Mouse (Mus musculus) limb, embryonic 14.5 days (tissue): ENCODE measurements around the gene Rbfox3. TPM values are rescaled to one million over a fixed set of nuclear protein-coding genes. Genes with fewer than 3 reads are reported as not detected.

ENCODE experiments used
- ATAC-seq: fragments of 200-750 bp; cut with Nextera tagmentation; 2 replicates; pipeline ENCODE4 v1.8.0; 2017; ENCODE audit warnings: low read depth, moderate number of reproducible peaks, moderate TSS enrichment; ENCODE audit not compliant: low FRiP score
- DNase-seq: peaks from one replicate; pipeline ENCODE4 v3.0.0-alpha.2; 2015; ENCODE audit warnings: low spot score
- H3K27ac ChIP-seq: fragments of 300-500 bp; sonication (generic); replicated peaks from 2 replicates; pipeline ENCODE4 v1.5.1; 2014; ENCODE audit warnings: low read depth, mild to moderate bottlenecking, low read length, moderate library complexity, mixed read lengths
- H3K27me3 ChIP-seq: fragments of 300-500 bp; sonication (generic); 2 replicates; pipeline ENCODE4 v1.6.1; 2014; ENCODE audit warnings: low read length, mixed read lengths; ENCODE audit not compliant: control insufficient read depth, insufficient read depth
- H3K36me3 ChIP-seq: fragments of 300-500 bp; sonication (generic); 2 replicates; pipeline ENCODE4 v1.6.1; 2014; ENCODE audit warnings: mild to moderate bottlenecking, low read length, moderate library complexity, mixed read lengths; ENCODE audit not compliant: control insufficient read depth, insufficient read depth
- H3K4me1 ChIP-seq: fragments of 300-500 bp; sonication (generic); 2 replicates; pipeline ENCODE4 v1.6.1; 2014; ENCODE audit warnings: antibody characterized with exemption, low read length, mixed read lengths; ENCODE audit not compliant: control insufficient read depth, insufficient read depth
- H3K4me2 ChIP-seq: fragments of 300-500 bp; sonication (generic); replicated peaks from 2 replicates; pipeline ENCODE4 v1.6.1; 2014; ENCODE audit warnings: low read depth, mild to moderate bottlenecking, low read length, moderate library complexity; ENCODE audit not compliant: severe bottlenecking
- H3K4me3 ChIP-seq: fragments of 300-500 bp; sonication (generic); replicated peaks from 2 replicates; pipeline ENCODE4 v1.5.1; 2014; ENCODE audit warnings: low read length
- H3K9ac ChIP-seq: fragments of 300-500 bp; sonication (generic); 2 replicates; pipeline ENCODE4 v1.6.1; 2014; ENCODE audit warnings: mild to moderate bottlenecking, low read depth, low read length, moderate library complexity; ENCODE audit not compliant: severe bottlenecking
- H3K9me3 ChIP-seq: fragments of 300-500 bp; sonication (generic); 2 replicates; pipeline ENCODE4 v1.6.1; 2016; ENCODE audit warnings: low read length; ENCODE audit not compliant: control insufficient read depth
- POLR2A ChIP-seq: fragments of 200-500 bp; IDR thresholded peaks from 2 replicates; pipeline ENCODE4 v1.8.0; 2012; ENCODE audit warnings: inconsistent platforms, mild to moderate bottlenecking, moderate library complexity, borderline replicate concordance; ENCODE audit not compliant: insufficient read depth, insufficient read length; ENCODE audit errors: extremely low read depth
- whole genome bisulfite sequencing: fragments of 180-500 bp; shearing (Covaris S2); extraction: QIAGEN DNeasy Blood & Tissue Kit; methylation state at CpG from one replicate; pipeline ENCODE4 v1.1.7; 2014; 5-methylcytosine and 5-hydroxymethylcytosine counted together
- polyA plus RNA-seq, 2 experiments: library from polyadenylated mRNA; depleted of rRNA in 1 of 2; stranded (reverse) in 1 of 2; unstranded in 1 of 2; fragments of >200 nt; fragmentation: Nextera tagmentation in 1 of 2; extraction: Ambion mirVana in 1 of 2; gene quantifications; 2 replicates each; pipeline versions ENCODE4 v1.2.1 to v1.2.3; 2012 to 2014

Gene Rbfox3
- polyA plus RNA-seq, 2 experiments: 0.43 to 0.44 TPM

GRCm38 (mm10) chr11:118908981-118909813, 2.2 kb downstream of the Rbfox3 start:
- Histone ChIP-seq H3K9me3 (no peaks in the 10 kb centered on the region), H3K4me2 (peak overlapping the region; percentile 99), H3K9ac (peak overlapping the region; percentile 28), H3K36me3 (no peaks in the 10 kb centered on the region), H3K4me1 (peaks cover 23% of the 10 kb centered on the region), H3K27ac (no peak overlapping the region), H3K27me3 (peaks cover 41% of the 10 kb centered on the region), H3K4me3 (peak overlapping the region; percentile 48)
- ATAC-seq (no peak), DNase-seq (no peak)
- WGBS: under 1% methylated on average over 43 of the region's 90 CpGs
- TF ChIP-seq POLR2A: no peak

DNA sequence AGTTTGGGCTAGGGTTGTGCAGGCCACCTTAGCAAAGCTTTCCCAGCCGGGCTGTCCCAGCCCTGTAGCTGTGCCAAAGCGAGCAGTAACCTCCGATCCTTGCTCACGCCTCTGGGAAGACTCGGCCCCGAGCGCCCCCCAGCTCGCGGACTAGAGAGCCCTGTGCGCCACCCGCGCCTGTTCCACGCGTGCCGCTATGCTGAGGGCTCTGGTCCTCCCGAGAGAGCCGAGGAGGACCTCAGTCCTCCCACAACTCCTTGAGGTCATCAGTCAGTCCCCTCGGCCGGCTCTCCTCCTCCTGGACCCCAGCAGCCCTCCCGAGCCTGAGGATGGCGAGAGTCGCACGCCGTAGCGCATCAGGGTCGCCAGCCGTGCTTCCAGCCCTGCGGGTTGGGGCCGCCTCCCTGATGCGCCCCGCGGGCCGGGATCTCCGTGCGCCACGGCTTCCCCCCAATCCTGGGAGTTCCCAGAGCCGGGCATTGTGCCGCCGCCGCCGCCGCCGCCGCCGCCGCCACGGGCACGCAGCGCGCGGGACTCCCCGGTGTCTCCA, 2.9 kb downstream of the Rbfox3 start:
- no peak for ATAC-seq
- no peak for DNase-seq
- Histone ChIP-seq H3K9me3 (no peaks in the 10 kb centered on the region), H3K9ac (peak overlapping the region; percentile 12; the same call in 1 of the 2 replicates), H3K27ac (no peak overlapping the region), H3K4me1 (peaks cover 23% of the 10 kb centered on the region), H3K4me2 (peak overlapping the region; percentile 99), H3K36me3 (no peaks in the 10 kb centered on the region), H3K4me3 (peak overlapping the region; percentile 48), H3K27me3 (peaks cover 41% of the 10 kb centered on the region)
- TF ChIP-seq POLR2A: no peak
- under 1% methylated on average over 19 of the region's 52 CpGs for WGBS

GRCm38 (mm10) chr11:118907471-118908401, 3.7 kb downstream of the Rbfox3 start:
- Histone ChIP-seq H3K9ac (no peak overlapping the region), H3K4me1 (peaks cover 23% of the 10 kb centered on the region), H3K27me3 (peaks cover 41% of the 10 kb centered on the region), H3K36me3 (no peaks in the 10 kb centered on the region), H3K4me2 (peak overlapping the region; percentile 99), H3K9me3 (no peaks in the 10 kb centered on the region), H3K4me3 (peak overlapping the region; percentile 48), H3K27ac (no peak overlapping the region)
- ATAC-seq: no peak
- no peak for DNase-seq
- 2% methylated on average over 43 of the region's 43 CpGs for WGBS
- no peak for TF ChIP-seq POLR2A

GRCm38 (mm10) chr11:118906824-118907470, 4.5 kb downstream of the Rbfox3 start:
- Histone ChIP-seq H3K27ac (no peak overlapping the region), H3K4me3 (no peak overlapping the region), H3K9ac (no peak overlapping the region), H3K27me3 (peaks cover 41% of the 10 kb centered on the region), H3K9me3 (no peaks in the 10 kb centered on the region), H3K36me3 (no peaks in the 10 kb centered on the region), H3K4me1 (peaks cover 23% of the 10 kb centered on the region), H3K4me2 (no peak overlapping the region)
- DNase-seq: no peak
- ATAC-seq: no peak
- TF ChIP-seq POLR2A: no peak
- 5% methylated on average over 20 of the region's 23 CpGs for WGBS
